Mouse (Mus musculus): ENCODE measurements at regions not wholly inside any gene's neighbourhood (a gene's known extent, or its start where the extent isn't known, plus 50 kb on each side); places are given as distances from the start of the nearest gene placed in this dataset.

DNA sequence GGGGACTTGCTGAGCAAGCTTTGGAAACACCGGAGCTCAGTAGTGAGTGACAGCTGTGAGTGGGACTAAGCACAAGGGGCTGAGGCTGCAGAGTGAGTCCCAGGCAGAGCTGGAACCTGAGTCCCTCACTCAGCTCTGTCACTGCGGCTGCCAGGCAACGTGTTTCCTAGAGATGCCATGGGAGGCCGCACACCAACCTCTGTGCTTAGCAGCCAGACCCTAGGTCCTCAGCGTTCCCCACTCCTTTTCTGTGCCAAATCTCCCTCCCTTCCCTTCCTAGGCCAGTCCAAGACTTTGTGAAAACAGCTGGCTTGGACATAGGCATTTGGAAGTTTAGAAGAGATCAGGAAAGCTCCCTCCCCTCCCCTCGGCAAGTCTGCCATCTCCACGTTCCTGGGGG is 78.9 kb downstream of the Gm26897 start:
- Histone ChIP-seq H3K9me3 (replicated peaks) (no peaks in the 10 kb centered on the region), H3K4me3 (no peak overlapping the region), H3K27me3 (ENCODE audit: low read depth, poor library complexity, severe bottlenecking) (peaks cover 14% of the 10 kb centered on the region), H3K4me1 (peaks cover 25% of the 10 kb centered on the region), H3K27ac (replicated peaks) (0 out of 2 replicates have a peak overlapping the region, but pooled peaks have one; percentile 1), H3K36me3 (no peaks in the 10 kb centered on the region)
- DNase-seq (ENCODE audit: low spot score) = no peak
- WGBS = 53% methylated on average over 7 of the region's 7 CpGs

DNA sequence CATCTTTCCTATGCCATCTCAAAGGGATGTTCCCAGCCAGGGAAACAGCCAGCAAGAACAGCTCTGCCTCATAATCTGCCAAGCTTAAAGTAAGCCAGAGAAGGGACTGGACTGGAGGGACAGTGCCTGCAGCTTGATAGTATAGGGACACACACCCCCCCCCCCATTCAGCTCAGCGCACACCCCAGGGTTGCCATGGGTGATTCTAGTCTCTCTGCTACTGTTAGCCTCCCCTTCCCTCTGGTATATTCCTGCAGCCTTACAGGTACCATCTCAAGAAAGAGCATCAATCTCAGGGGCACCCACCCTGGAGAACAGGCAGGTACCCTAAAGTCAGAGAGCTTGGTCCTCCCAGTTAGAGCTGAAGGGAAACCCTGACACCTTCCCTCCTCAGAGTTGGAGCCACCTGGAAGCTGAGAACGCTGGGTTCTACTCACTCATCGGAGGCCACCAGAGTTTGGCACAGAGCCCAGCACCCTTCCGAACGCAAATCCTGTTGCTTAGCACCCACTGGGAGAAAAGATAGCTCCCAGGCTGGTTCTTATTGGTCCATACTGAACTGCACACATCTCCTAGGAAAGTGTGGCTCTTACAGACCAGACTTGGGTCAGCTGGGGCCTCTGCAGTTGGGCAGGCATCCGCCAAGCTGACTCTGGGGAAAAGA is 79.5 kb downstream of the Gm26897 start:
- WGBS = 92% methylated on average over 6 of the region's 6 CpGs
- H3K9me3 ChIP-seq (replicated peaks) = no peaks in the 10 kb centered on the region
- no peak overlapping the region for H3K27ac ChIP-seq (replicated peaks)
- DNase-seq (ENCODE audit: low spot score) = no peak
- peaks cover 14% of the 10 kb centered on the region for H3K27me3 ChIP-seq (ENCODE audit: low read depth, poor library complexity, severe bottlenecking)
- H3K36me3 ChIP-seq = no peaks in the 10 kb centered on the region
- no peak overlapping the region for H3K4me3 ChIP-seq
- H3K4me1 ChIP-seq = peaks cover 20% of the 10 kb centered on the region

DNA sequence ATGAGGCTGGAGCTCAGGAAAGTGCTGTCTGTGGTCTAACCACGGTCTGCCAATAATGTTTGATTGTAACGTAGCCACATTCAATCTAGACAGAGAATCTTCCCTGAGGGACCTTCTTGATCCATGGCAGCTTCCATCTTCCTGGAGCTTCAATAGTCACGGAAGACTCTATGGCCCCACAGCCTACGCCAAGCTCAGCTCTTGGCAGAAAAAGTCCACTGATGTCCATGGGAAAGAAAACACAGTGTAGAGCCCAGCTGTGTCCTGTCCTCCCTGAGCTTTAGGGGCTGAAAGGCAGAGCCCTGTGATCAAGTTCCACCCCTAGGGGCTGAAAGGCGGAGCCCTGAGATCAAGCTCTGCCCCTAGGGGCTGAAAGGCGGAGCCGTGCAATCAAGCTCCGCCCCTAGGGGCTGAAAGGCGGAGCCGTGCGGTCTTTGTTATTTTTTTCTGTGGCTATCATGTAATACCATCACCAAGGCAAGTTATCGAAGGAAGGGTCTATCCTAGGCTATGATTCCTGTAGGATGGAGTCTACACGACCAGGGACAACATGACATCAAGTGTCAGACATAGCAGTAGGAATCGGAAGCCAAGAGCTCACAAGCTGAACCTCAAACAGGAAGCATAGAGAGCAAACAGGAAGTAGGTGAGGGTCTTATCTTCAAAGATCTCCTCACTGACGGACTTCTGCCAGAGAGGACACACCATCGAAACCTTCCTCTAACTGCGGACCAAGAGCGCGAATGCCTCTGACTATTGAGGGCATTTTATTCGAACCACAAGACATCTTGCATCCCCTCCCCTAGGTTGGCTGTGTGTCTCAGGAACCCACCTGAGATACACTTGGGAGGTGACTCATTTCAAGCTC is 81.4 kb downstream of the Gm26897 start:
- H3K9me3 ChIP-seq (replicated peaks) = no peaks in the 10 kb centered on the region
- H3K4me3 ChIP-seq = no peak overlapping the region
- peaks cover 20% of the 10 kb centered on the region for H3K4me1 ChIP-seq
- no peaks in the 10 kb centered on the region for H3K36me3 ChIP-seq
- DNase-seq (ENCODE audit: low spot score) = no peak
- WGBS = 88% methylated on average over 20 of the region's 20 CpGs
- no peak overlapping the region for H3K27ac ChIP-seq (replicated peaks)
- H3K27me3 ChIP-seq (ENCODE audit: low read depth, poor library complexity, severe bottlenecking) = peaks cover 19% of the 10 kb centered on the region

DNA sequence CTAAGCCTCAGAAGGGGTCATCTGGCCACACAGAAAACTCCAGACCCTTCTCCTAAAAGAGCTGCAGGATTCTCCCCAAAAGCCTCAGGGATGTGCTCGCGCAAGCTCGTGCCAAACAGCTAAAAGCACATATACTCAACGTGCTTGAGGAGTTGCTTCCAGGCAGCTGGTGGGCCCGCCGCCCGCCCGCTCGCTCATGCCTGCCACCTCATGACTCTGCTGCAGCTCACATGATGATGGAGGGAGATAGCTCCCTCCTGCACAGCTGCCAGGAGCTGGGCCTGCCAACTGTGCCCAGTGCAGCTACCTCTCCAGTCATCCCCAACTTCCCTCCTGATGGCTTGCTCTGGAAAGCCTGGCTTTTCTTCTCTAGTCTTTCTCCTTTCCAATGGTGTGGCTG is 87.2 kb downstream of the Gm26897 start:
- Histone ChIP-seq H3K36me3 (no peaks in the 10 kb centered on the region), H3K4me1 (peaks cover 18% of the 10 kb centered on the region), H3K4me3 (no peak overlapping the region), H3K9me3 (replicated peaks) (no peaks in the 10 kb centered on the region), H3K27me3 (ENCODE audit: low read depth, poor library complexity, severe bottlenecking) (peaks cover 51% of the 10 kb centered on the region), H3K27ac (replicated peaks) (no peak overlapping the region)
- DNase-seq (ENCODE audit: low spot score) = no peak
- WGBS = 95% methylated on average over 9 of the region's 9 CpGs

DNA sequence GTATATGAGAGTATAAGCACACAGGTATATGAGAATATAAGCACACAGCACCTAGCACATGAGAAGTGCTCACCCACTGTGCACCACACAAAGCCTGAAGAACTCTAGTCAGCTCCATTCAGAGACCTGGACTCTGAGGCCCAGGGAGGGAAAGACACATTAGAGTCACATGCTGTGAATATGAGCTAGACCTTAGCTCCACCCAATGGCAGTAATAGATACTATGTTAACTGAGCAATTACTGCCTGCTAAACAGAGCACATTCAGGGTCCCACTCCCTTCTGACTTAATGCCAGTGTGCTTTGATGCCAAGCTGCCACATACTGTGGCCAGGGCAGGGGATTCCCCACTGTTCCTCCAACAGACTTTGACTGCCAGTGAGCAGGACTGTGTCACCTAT is 89.2 kb downstream of the Gm26897 start:
- no peak overlapping the region for H3K4me3 ChIP-seq
- H3K4me1 ChIP-seq = peaks cover 18% of the 10 kb centered on the region
- no peaks in the 10 kb centered on the region for H3K9me3 ChIP-seq (replicated peaks)
- H3K27ac ChIP-seq (replicated peaks) = no peak overlapping the region
- DNase-seq (ENCODE audit: low spot score) = no peak
- no peaks in the 10 kb centered on the region for H3K36me3 ChIP-seq
- peaks cover 44% of the 10 kb centered on the region for H3K27me3 ChIP-seq (ENCODE audit: low read depth, poor library complexity, severe bottlenecking)

DNA sequence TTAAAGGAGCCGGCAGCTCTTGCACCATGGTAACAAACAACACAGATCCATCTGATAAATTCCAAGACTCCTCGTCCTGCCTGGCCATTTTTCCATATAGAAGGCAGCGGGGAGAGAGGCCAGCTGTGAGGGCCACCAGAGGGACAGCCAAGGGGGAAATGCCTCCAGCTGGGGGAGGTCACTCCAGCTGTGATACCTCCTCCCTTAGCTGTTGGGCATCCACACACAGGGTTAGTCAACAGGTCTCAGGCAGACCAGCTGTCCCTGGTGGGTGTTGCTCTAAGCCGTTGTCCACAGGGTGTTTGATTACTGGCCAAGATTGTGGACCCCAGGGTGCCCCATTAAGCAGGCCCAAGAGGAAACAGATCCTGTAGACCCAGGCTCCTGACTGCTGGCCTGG is 89.7 kb downstream of the Gm26897 start:
- H3K27ac ChIP-seq (replicated peaks) = 0 out of 2 replicates have a peak overlapping the region, but pooled peaks have one; percentile 1
- DNase-seq (ENCODE audit: low spot score) = no peak
- peaks cover 18% of the 10 kb centered on the region for H3K4me1 ChIP-seq
- H3K9me3 ChIP-seq (replicated peaks) = no peaks in the 10 kb centered on the region
- peaks cover 44% of the 10 kb centered on the region for H3K27me3 ChIP-seq (ENCODE audit: low read depth, poor library complexity, severe bottlenecking)
- H3K36me3 ChIP-seq = no peaks in the 10 kb centered on the region
- no peak overlapping the region for H3K4me3 ChIP-seq
- WGBS = 29% methylated on average over 4 of the region's 4 CpGs

DNA sequence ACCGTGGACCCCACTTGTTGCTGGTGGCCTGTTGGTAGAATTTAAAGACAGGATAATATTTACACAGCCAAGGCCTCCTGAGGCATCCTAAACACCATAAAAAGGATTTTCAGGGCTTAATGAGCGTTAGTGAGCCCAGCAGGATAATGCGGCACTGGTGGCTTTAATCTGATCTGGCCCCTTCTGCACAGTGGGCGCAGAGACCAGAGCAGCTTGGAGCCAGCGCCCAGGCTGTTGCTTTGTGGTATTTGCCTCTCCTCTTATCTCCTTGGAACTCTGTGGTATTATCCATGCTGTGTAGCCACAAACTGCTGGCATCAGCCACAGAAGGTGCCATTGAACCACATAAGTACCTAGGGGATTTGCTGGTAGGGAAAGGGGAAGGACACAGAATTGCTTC is 90.1 kb downstream of the Gm26897 start:
- peaks cover 44% of the 10 kb centered on the region for H3K27me3 ChIP-seq (ENCODE audit: low read depth, poor library complexity, severe bottlenecking)
- DNase-seq (ENCODE audit: low spot score) = no peak

DNA sequence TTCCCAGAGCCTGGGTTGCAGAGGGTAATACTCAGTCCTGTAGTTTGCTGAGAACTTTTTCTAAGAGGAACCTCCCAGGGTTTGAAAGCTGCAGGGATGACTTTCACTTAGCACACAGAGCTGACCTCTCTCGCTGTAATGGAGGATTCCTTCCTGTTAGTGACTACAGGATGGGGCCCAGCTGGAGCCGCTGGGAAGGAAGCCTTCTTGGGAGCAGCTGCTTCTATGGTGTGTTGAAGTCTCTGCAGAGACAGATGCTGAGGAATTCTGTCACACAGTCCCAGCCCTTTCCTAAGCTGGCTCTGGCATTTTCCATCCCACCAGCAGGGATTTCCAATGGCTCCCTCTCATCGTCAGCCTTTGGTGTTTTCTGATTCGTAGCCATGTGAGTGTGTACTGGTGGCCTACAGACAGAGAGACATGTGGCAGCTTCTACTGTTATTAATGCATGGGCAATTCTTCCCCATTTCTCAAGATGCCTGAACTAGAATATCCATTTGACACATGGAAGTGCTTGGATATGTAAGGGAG is 90.9 kb downstream of the Gm26897 start:
- Histone ChIP-seq H3K9me3 (replicated peaks) (no peaks in the 10 kb centered on the region), H3K27me3 (ENCODE audit: low read depth, poor library complexity, severe bottlenecking) (peaks cover 49% of the 10 kb centered on the region), H3K4me1 (peaks cover 21% of the 10 kb centered on the region), H3K36me3 (no peaks in the 10 kb centered on the region), H3K4me3 (no peak overlapping the region), H3K27ac (replicated peaks) (no peak overlapping the region)
- no peak for DNase-seq (ENCODE audit: low spot score)
- WGBS = 71% methylated on average over 4 of the region's 4 CpGs

More for the DNA sequence above, 90.1 kb downstream of the Gm26897 start:
- Histone ChIP-seq H3K4me1 (peaks cover 18% of the 10 kb centered on the region), H3K4me3 (no peak overlapping the region), H3K27ac (replicated peaks) (0 out of 2 replicates have a peak overlapping the region, but pooled peaks have one; percentile 1), H3K9me3 (replicated peaks) (no peaks in the 10 kb centered on the region), H3K36me3 (no peaks in the 10 kb centered on the region)
- WGBS = 11% methylated on average over 5 of the region's 5 CpGs

DNA sequence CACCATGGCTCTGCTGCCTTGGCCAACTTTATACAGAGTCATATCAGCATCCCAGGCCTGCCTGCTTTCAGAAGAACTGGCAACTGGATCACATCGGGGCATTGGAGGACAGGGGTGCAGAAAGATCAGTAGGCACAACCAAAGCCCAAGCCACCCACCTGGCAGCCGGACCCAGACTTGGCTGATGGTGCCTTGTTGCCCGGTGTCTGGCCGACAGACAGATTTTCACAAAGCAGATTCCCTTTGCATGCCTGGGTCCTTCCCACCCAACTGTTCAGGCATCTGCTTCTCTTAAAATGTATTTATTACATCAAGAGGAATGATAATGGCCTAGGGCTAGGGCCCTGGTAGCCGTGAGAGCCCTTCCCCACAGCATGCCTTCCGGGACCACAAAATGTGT is 96.2 kb downstream of the Gm26897 start:
- Histone ChIP-seq H3K4me3 (no peak overlapping the region), H3K27me3 (ENCODE audit: low read depth, poor library complexity, severe bottlenecking) (peaks cover 24% of the 10 kb centered on the region), H3K27ac (replicated peaks) (no peak overlapping the region), H3K36me3 (no peaks in the 10 kb centered on the region), H3K9me3 (replicated peaks) (no peaks in the 10 kb centered on the region), H3K4me1 (0 out of 2 replicates have a peak, but pooled peaks cover 4% of the 10 kb centered on the region)
- no peak for DNase-seq (ENCODE audit: low spot score)
- 91% methylated on average over 6 of the region's 6 CpGs for WGBS

DNA sequence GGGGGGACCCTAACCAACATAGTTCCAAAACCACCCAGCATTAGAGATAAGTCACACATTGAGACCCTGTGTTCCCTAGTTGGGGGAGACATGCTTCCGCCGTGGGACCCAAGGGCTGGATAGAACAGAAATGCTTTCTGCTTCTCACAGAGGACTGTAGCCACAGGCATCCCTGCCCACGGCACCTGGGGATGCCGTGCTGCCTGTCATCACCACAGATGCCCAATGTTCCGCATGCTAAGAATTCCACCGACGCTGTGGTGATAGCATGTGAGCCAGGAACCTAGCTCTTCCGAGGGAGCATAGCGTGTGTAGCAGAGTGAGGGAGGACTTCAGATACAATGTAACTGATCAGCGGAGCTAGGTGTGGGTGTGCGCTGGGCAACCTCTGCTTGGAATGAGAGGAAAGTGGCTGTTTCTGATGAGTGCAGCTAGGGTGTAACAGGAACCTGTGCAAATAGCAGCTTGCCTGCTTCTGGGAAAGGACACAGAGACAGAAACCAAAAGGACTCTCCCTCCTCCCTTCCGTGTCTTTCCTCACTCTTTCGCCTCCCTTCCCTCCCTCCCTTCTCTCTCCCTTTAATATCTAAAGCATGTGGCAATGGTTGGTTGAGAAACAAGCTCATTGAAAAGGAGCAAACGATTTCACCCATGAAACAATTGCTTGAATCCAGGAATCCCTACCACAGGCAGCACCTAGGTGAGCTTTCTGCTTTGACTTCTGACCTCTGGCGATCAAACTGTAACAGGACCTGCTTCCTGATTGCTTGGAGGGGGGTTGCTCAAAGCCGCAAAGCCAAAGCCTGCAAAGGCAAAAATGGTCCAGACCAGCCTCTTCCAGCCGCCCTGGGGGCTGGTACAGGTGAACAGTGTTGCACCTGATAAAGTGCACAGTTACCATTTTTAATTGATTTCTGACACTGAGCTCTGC is 102.3 kb downstream of the Gm26897 start:
- WGBS = 46% methylated on average over 17 of the region's 17 CpGs
- Histone ChIP-seq H3K9me3 (replicated peaks) (no peaks in the 10 kb centered on the region), H3K4me3 (peak overlapping the region; percentile 5; the same call in 1 of the 2 replicates), H3K4me1 (peaks cover 18% of the 10 kb centered on the region), H3K27me3 (ENCODE audit: low read depth, poor library complexity, severe bottlenecking) (peaks cover 67% of the 10 kb centered on the region), H3K27ac (replicated peaks) (peak overlapping the region; percentile 52; the same call in 1 of the 2 replicates), H3K36me3 (no peaks in the 10 kb centered on the region)
- no peak for DNase-seq (ENCODE audit: low spot score)

DNA sequence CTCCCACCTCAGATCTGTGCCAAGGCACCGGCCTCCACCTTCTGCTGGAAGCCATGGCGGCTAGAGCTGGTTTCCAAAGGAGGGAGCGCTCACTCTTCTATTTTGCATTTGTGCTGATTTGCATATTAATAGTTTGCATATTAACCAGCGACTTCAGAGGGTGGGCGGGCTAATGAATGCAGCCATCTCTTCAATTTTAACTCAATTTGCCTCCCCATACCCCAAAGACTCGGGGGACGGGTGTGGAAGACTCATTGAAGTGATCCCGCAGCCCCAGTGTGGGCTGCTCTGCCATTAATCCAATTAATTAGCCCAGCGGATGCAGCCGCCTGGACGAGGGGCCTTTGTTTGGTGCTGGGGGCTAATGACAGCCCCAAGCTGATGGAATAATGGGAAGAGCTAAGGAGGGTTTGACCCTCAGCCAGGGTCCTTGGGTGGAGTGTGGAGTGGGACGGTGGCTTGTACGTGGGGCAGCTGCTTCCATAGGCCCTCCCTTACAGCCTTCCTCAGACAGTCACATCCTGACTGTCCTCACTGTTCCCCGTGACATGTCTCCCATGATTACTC is 103.0 kb downstream of the Gm26897 start:
- DNase-seq (ENCODE audit: low spot score) = no peak
- peak overlapping the region; percentile 5; the same call in 1 of the 2 replicates for H3K4me3 ChIP-seq
- H3K27me3 ChIP-seq (ENCODE audit: low read depth, poor library complexity, severe bottlenecking) = peaks cover 74% of the 10 kb centered on the region

DNA sequence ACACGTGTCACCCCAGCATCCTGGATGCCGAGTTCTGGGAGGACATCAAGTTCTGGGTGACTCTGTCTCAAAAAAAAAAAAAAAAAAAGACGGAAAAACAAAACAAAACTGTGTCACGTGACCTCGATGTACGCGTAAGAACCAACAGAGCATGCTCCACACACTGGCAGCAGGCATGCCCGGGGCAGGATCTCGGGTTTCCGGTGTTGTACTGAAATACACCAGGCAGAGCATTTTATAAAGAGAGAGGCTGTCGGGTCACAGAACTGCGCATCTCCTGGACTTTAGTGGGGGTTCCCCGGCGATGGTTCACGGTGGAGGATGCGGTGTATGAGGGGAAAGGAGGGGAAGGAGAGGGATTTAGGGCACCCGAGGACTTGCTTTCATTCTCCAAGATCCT is 108.7 kb downstream of the Gm26897 start:
- DNase-seq (ENCODE audit: low spot score) = no peak
- Histone ChIP-seq H3K4me1 (peaks cover 33% of the 10 kb centered on the region), H3K27ac (replicated peaks) (peak overlapping the region; percentile 59; the same call in 1 of the 2 replicates)

More for the DNA sequence above, 103.0 kb downstream of the Gm26897 start:
- 8% methylated on average over 14 of the region's 14 CpGs for WGBS
- H3K4me1 ChIP-seq = peaks cover 18% of the 10 kb centered on the region
- H3K9me3 ChIP-seq (replicated peaks) = no peaks in the 10 kb centered on the region
- no peaks in the 10 kb centered on the region for H3K36me3 ChIP-seq
- peak overlapping the region; percentile 55 for H3K27ac ChIP-seq (replicated peaks)

More for the DNA sequence above, 108.7 kb downstream of the Gm26897 start:
- Histone ChIP-seq H3K4me3 (0 out of 2 replicates have a peak overlapping the region, but pooled peaks have one; percentile 18), H3K9me3 (replicated peaks) (no peaks in the 10 kb centered on the region), H3K36me3 (no peaks in the 10 kb centered on the region), H3K27me3 (ENCODE audit: low read depth, poor library complexity, severe bottlenecking) (peaks cover 76% of the 10 kb centered on the region)
- 59% methylated on average over 17 of the region's 17 CpGs for WGBS
